Mouse (Mus musculus): ENCODE measurements around the gene Grm7. TPM values are rescaled to one million over a fixed set of nuclear protein-coding genes. Genes with fewer than 3 reads are reported as not detected.

Gene Grm7
- polyA plus RNA-seq, 1 experiment from 2014 or later: 48.7 TPM

DNA sequence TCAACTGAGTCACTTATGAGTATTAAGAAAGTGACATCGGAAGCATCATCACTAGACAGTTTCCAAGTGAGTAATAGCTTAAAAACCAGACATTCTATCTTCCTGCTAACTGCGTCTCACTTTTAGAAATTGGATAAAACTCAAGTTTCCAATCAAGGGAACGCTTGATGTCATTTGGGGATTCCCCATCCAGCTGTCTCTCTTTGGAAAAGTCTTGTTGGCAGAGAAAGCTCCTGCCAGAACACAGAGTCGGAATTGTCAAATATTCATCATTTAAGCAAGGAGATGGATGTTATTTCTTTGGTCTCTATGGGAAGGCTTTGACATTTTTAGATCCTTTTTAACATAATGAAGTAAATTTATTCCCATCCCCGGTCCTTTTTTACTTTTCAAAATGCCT is 336.6 kb downstream of the Grm7 start:
- H3K4me3 ChIP-seq (replicated peaks): no peak overlapping the region
- H3K36me3 ChIP-seq: no peaks in the 10 kb centered on the region
- H3K27me3 ChIP-seq (replicated peaks): no peaks in the 10 kb centered on the region
- no peak for ATAC-seq (ENCODE audit: low FRiP score)
- no peaks in the 10 kb centered on the region for H3K4me1 ChIP-seq
- H3K4me2 ChIP-seq: no peak overlapping the region
- no peak overlapping the region for H3K27ac ChIP-seq (replicated peaks)
- H3K9ac ChIP-seq (replicated peaks): no peak overlapping the region
- no peaks in the 10 kb centered on the region for H3K9me3 ChIP-seq (replicated peaks)
- 85% methylated on average over 5 of the region's 5 CpGs for WGBS

DNA sequence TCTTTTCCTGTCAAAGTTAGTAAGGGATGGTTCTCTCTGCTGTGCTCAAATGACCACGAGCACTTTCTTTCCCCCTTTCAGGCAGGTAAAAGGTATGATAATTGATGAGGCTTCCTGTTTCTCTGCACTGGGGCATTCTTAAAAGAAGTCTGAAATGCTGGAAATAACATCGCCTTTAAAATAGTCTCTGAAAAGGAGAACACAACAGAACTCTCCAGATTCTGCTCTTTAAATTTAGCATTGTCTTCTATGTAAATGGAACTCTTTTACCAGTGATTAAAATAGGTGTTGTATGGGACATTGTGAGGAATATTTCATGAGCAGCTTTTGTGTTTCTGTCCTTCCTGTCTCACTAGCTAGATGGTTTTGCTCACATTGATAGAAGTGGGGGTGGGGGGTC is 393.7 kb downstream of the Grm7 start:
- WGBS: 57% methylated on average over 2 of the region's 2 CpGs

DNA sequence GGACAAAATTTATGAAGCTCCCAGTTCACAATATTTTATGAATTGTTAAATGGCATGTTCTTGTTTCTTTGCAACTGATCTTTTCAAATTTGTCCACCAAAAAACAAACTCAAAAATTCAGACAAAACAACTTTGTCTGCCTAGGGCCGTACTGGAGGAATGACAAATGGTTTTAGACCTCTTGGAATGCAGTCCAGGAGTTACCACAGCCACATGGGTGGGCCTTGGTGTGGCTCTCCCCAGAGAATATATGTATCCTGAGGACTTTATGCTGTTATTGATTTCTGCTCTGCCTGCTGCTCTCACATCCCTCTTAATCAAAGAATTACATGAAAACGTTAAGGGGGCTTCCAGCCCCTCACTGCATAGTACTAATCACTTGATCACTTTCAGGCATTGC is 400.5 kb downstream of the Grm7 start:
- H3K27me3 ChIP-seq (replicated peaks): no peaks in the 10 kb centered on the region
- WGBS: 51% methylated on average over 2 of the region's 2 CpGs
- H3K4me1 ChIP-seq: no peaks in the 10 kb centered on the region
- no peak overlapping the region for H3K4me3 ChIP-seq (replicated peaks)
- H3K9me3 ChIP-seq (replicated peaks): no peaks in the 10 kb centered on the region
- ATAC-seq (ENCODE audit: low FRiP score): no peak
- no peaks in the 10 kb centered on the region for H3K36me3 ChIP-seq
- H3K27ac ChIP-seq (replicated peaks): no peak overlapping the region
- H3K4me2 ChIP-seq: no peak overlapping the region
- no peak overlapping the region for H3K9ac ChIP-seq (replicated peaks)

More for the DNA sequence above, 393.7 kb downstream of the Grm7 start:
- H3K27ac ChIP-seq (replicated peaks): no peak overlapping the region
- H3K4me2 ChIP-seq: no peak overlapping the region
- H3K36me3 ChIP-seq: no peaks in the 10 kb centered on the region
- no peaks in the 10 kb centered on the region for H3K4me1 ChIP-seq
- no peaks in the 10 kb centered on the region for H3K27me3 ChIP-seq (replicated peaks)
- H3K4me3 ChIP-seq (replicated peaks): no peak overlapping the region
- no peak overlapping the region for H3K9ac ChIP-seq (replicated peaks)
- no peaks in the 10 kb centered on the region for H3K9me3 ChIP-seq (replicated peaks)
- ATAC-seq (ENCODE audit: low FRiP score): no peak

DNA sequence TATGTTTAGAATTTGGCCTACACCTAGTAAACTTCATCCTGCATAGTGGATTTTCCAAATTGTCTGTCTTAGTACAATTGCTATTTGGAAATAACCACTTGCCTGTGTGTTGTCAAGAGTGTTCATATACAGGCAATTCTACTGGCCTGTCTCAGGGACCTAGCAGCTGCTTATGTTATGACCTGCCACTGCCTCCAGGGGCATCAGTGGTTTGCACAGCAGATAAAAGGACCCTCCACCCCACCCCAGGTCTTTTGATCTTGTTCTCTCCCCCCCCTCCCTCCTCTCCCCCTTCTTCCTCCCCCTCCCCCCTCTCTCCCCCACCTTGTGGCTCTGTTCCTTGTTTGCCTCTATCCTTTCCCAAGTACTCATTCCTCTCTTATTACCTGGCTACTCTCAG is 403.9 kb downstream of the Grm7 start:
- Histone ChIP-seq H3K4me1 (no peaks in the 10 kb centered on the region), H3K4me2 (no peak overlapping the region), H3K27me3 (replicated peaks) (no peaks in the 10 kb centered on the region), H3K9me3 (replicated peaks) (no peaks in the 10 kb centered on the region), H3K36me3 (no peaks in the 10 kb centered on the region), H3K4me3 (replicated peaks) (no peak overlapping the region), H3K9ac (replicated peaks) (no peak overlapping the region), H3K27ac (replicated peaks) (no peak overlapping the region)
- ATAC-seq (ENCODE audit: low FRiP score): no peak

DNA sequence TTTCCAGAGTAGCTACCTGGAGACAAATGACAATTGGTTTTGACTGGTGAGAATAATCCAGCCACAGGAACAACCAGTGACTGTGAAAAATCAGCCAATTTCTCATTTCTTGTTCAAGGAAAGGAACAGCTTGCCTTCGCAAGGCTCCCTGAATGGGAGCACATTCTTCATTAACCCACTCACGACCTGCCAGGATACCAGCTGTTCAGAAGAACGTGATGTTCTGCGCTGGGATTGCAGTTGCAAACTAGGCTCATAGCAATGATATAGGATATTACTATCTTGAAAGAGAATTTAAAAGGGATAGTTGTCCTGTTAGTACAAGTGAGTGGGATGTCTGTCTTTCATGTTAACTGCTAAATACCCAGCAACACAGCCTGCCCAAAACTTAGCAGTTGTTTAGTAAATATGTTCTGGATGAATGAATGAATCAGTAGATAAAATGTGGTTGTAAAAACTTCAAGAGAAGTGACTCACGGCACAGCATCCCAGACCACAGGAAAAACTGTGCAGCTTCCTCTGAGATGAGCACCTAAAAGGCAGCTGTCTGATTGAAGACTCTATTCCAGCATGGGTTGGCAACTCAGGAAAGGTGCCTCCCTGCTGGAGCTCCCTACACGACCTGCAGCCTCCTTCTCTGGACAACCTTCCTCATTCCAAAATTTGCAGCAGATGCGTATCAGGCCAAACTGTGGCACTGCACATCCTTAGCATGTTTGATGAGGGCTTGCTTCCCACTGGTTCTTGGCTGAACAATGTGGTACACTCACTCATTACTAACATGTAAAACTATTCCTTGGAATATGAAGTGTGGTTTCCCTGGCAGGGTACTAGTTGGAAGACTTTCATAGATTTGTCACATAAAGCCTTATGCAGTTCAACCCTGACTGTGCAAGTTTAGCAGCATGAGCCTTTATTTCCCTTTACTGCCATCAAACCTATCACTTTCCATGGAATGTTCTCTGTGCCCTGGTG is 408.9 kb downstream of the Grm7 start:
- no peaks in the 10 kb centered on the region for H3K27me3 ChIP-seq (replicated peaks)
- 62% methylated on average over 7 of the region's 7 CpGs for whole genome bisulfite sequencing
- no peaks in the 10 kb centered on the region for H3K4me1 ChIP-seq
- H3K4me3 ChIP-seq (replicated peaks): no peak overlapping the region
- no peak; the same call in 1 of the 2 replicates for ATAC-seq (ENCODE audit: low FRiP score)
- no peak overlapping the region for H3K4me2 ChIP-seq
- no peaks in the 10 kb centered on the region for H3K36me3 ChIP-seq
- no peak overlapping the region for H3K9ac ChIP-seq (replicated peaks)
- H3K9me3 ChIP-seq (replicated peaks): no peaks in the 10 kb centered on the region
- no peak overlapping the region for H3K27ac ChIP-seq (replicated peaks)

DNA sequence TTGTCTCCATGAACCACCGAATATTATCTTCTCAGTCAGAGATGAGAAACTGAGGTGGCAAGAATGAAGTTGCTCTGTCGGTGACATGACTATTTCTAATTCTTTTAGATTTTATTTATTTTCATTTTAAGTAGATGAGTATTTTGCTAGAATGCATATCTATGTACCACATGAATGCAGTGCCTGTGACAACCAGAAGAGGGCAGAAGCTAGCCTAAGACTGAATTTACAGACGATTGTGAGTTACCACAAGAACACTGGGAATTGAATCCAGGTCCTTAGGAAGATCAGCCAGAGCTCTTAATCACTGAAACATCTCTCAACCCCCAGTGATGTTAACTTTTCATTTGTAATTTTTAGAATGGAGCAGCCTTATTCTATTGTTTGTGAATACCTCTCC is 412.4 kb downstream of the Grm7 start:
- ATAC-seq (ENCODE audit: low FRiP score): no peak
- 93% methylated on average over 3 of the region's 3 CpGs for WGBS
- H3K36me3 ChIP-seq: no peaks in the 10 kb centered on the region

DNA sequence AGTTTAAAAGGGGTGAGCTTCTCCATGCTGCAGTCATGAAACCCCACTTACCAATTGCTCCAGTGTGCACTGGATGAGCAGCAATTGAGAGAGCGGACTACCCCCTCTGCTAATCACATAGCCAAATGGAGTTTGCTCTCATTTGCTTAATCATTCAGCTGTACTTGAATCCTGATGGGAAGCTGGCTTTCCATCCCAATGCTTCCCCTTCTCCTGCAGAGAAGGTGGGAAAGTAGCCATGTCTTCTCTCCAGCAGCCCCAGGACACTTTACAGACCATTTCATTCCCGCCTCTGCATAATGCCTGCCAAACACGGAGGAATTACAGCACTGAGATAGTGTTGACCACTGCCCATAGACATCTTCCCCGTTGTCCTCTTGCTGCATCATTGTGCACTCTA is 414.6 kb downstream of the Grm7 start:
- WGBS: 75% methylated on average over 4 of the region's 4 CpGs
- Histone ChIP-seq H3K9ac (replicated peaks) (no peak overlapping the region), H3K36me3 (no peaks in the 10 kb centered on the region), H3K27ac (replicated peaks) (no peak overlapping the region), H3K27me3 (replicated peaks) (no peaks in the 10 kb centered on the region), H3K9me3 (replicated peaks) (no peaks in the 10 kb centered on the region), H3K4me1 (no peaks in the 10 kb centered on the region), H3K4me3 (replicated peaks) (no peak overlapping the region), H3K4me2 (no peak overlapping the region)
- ATAC-seq (ENCODE audit: low FRiP score): no peak

More for the DNA sequence above, 412.4 kb downstream of the Grm7 start:
- Histone ChIP-seq H3K4me1 (no peaks in the 10 kb centered on the region), H3K9ac (replicated peaks) (no peak overlapping the region), H3K27ac (replicated peaks) (no peak overlapping the region), H3K4me3 (replicated peaks) (no peak overlapping the region), H3K4me2 (no peak overlapping the region), H3K27me3 (replicated peaks) (no peaks in the 10 kb centered on the region), H3K9me3 (replicated peaks) (no peaks in the 10 kb centered on the region)

DNA sequence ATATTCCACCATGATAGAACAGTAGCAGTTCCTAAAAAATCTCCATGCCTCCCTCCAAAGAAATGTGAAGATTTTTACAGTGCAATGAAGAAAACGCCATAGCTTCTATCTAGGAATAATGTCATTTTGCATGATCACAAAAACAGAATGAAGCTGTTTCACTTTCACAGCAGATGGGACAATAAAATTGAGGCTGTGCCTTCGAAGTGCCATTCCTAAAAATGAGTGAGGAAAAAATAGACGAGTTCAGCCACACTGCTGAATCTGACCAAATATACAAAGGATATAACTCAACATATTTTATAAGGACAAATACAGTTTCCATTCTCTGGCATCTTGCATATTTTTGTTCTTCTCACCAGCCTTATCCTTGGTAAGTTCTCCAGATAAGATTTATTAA is 439.2 kb downstream of the Grm7 start:
- no peaks in the 10 kb centered on the region for H3K4me1 ChIP-seq
- no peaks in the 10 kb centered on the region for H3K27me3 ChIP-seq (replicated peaks)
- no peak for ATAC-seq (ENCODE audit: low FRiP score)
- no peak overlapping the region for H3K4me3 ChIP-seq (replicated peaks)
- no peak overlapping the region for H3K9ac ChIP-seq (replicated peaks)
- H3K9me3 ChIP-seq (replicated peaks): no peaks in the 10 kb centered on the region
- H3K4me2 ChIP-seq: no peak overlapping the region
- no peak overlapping the region for H3K27ac ChIP-seq (replicated peaks)
- H3K36me3 ChIP-seq: no peaks in the 10 kb centered on the region
- 80% methylated on average over 3 of the region's 3 CpGs for WGBS

DNA sequence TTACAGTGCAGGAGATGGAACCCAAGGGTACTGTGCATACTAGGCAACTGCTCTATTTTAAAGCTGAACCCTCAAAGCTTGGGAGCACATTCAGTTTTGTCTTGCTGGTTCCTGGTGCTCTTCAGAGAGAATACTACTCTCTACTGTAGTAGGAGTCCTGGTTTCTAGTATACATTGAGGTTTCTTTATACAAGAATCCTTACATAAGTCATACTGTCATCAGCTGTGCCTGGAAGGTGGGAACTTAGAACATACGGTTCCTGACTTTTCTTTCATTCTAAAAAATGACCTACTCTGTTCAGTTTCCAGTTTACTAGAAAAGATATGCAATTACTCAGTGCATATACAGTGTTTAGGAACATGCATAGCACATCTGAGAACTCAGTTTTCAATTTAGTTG is 449.4 kb downstream of the Grm7 start:
- no peaks in the 10 kb centered on the region for H3K27me3 ChIP-seq (replicated peaks)
- no peak overlapping the region for H3K9ac ChIP-seq (replicated peaks)
- no peak overlapping the region for H3K27ac ChIP-seq (replicated peaks)
- H3K36me3 ChIP-seq: no peaks in the 10 kb centered on the region
- no peaks in the 10 kb centered on the region for H3K4me1 ChIP-seq
- no peak for ATAC-seq (ENCODE audit: low FRiP score)
- 79% methylated on average over 1 of the region's 1 CpGs for WGBS
- H3K9me3 ChIP-seq (replicated peaks): no peaks in the 10 kb centered on the region
- H3K4me3 ChIP-seq (replicated peaks): no peak overlapping the region
- H3K4me2 ChIP-seq: no peak overlapping the region

DNA sequence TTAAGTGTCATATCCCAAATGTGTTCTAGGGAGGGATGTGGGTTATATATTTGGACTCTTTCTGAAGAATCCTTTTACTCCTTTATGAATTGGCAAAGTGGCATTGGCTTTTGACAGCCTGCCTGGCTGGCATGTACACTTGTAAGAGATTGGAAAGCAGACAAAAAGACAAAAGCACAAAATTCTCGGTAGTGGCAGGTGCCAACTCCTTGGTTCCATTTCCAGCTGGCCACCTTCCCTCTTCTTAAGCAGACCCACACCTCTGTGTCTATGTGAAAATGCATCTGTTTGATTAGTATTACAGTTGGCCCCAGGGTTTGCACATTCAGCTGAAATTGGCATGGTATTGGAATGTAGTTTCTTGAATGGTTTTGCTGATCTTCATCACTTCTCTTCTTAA is 460.1 kb downstream of the Grm7 start:
- Histone ChIP-seq H3K4me1 (no peaks in the 10 kb centered on the region; the same call in 1 of the 2 replicates), H3K9me3 (replicated peaks) (no peaks in the 10 kb centered on the region), H3K9ac (replicated peaks) (no peak overlapping the region), H3K4me3 (replicated peaks) (no peak overlapping the region), H3K27ac (replicated peaks) (no peak overlapping the region), H3K36me3 (no peaks in the 10 kb centered on the region), H3K27me3 (replicated peaks) (no peaks in the 10 kb centered on the region), H3K4me2 (no peak overlapping the region)
- whole genome bisulfite sequencing: 86% methylated on average over 1 of the region's 1 CpGs
- no peak for ATAC-seq (ENCODE audit: low FRiP score)

DNA sequence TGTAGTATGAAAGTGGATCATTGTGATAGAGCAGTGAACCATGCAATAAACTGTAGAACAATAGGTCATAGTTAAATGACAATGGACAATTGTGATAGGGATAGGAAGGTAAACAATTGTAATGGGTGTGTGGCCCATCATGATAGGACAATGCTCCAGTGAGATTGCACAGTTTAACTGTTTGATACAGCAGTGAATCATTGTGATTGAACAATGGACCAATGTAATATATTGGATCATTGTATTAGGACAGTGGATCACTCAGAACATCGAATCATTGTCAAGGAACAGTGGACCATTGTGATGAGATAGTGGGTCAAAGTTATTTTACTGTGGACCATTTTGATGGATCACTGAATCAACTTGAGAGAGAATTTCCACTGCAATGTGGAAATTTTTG is 515.7 kb downstream of the Grm7 start:
- 82% methylated on average over 1 of the region's 1 CpGs for WGBS

DNA sequence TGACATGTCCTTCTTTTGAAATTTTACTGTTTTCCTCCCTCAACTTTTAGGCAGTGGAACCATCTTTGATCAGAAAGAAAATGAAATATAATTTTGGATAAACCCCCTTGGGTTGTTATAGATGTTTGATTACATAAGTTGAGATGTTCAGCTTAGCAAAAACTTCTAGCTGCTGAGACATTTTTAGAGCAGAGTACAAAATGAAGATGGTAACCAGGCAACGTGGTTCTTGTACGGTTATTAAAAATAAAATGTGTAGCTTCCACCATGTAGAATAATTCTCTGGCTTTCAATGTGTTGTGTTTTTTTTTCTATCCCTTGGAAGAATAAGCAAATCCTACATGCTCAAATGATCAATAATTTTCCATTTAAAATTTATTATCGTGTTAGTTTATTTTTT is 550.0 kb downstream of the Grm7 start:
- H3K9me3 ChIP-seq (replicated peaks): no peaks in the 10 kb centered on the region
- no peak for ATAC-seq (ENCODE audit: low FRiP score)
- H3K9ac ChIP-seq (replicated peaks): no peak overlapping the region
- H3K27ac ChIP-seq (replicated peaks): no peak overlapping the region
- H3K4me2 ChIP-seq: no peak overlapping the region
- H3K36me3 ChIP-seq: no peaks in the 10 kb centered on the region
- H3K4me3 ChIP-seq (replicated peaks): no peak overlapping the region
- no peaks in the 10 kb centered on the region for H3K4me1 ChIP-seq
- WGBS: 95% methylated on average over 3 of the region's 3 CpGs
- H3K27me3 ChIP-seq (replicated peaks): no peaks in the 10 kb centered on the region

More for the DNA sequence above, 515.7 kb downstream of the Grm7 start:
- Histone ChIP-seq H3K27ac (replicated peaks) (no peak overlapping the region), H3K4me3 (replicated peaks) (no peak overlapping the region), H3K4me2 (no peak overlapping the region), H3K9me3 (replicated peaks) (no peaks in the 10 kb centered on the region), H3K36me3 (no peaks in the 10 kb centered on the region), H3K4me1 (no peaks in the 10 kb centered on the region), H3K9ac (replicated peaks) (no peak overlapping the region), H3K27me3 (replicated peaks) (no peaks in the 10 kb centered on the region)
- no peak for ATAC-seq (ENCODE audit: low FRiP score)
